Mouse (Mus musculus): ENCODE results near the gene Def6. TPM values are rescaled to one million over a fixed set of nuclear protein-coding genes. Genes with fewer than 3 reads are reported as not detected.

Def6 gene
- total and polyA plus RNA-seq, 3 experiments: 31.3 to 81.8 (median 53.6) TPM

- in situ Hi-C loops (cut with MboI; ENCODE audit: low pct_ligation_motif_present, low pct_unique_long_range_greater_than_20kb, low sequenced_read_pairs) (no loop called here), dilution Hi-C loops (cut with MboI; ENCODE audit: extremely low pct_ligation_motif_present, extremely low pct_unique_long_range_greater_than_20kb, low sequenced_read_pairs) (no loop called here)
- H3K79me2 ChIP-seq (replicated peaks; ENCODE audit: control insufficient read depth, extremely low read depth, insufficient read depth, poor library complexity, severe bottlenecking): no peaks in the 10 kb centered on the region
- no peak overlapping the region for H3K27ac ChIP-seq (ENCODE audit: insufficient read depth, low read depth)
- TF ChIP-seq CTCF (conservative IDR thresholded peaks at IDR 0.05 in 1 of 2, IDR thresholded peaks at IDR 0.05 in 1 of 2; ENCODE audit: low read depth in 2 of 2, low read length in 2 of 2) (no peak), POLR2A (IDR thresholded peaks at IDR 0.05; ENCODE audit: low read depth, low read length) (no peak), ZMIZ1 (IDR thresholded peaks at IDR 0.05; ENCODE audit: low read depth, low read length) (no peak), CHD2 (IDR thresholded peaks at IDR 0.05; ENCODE audit: low read length) (no peak), GABPA (IDR thresholded peaks at IDR 0.05; ENCODE audit: insufficient replicate concordance, low read depth, low read length) (no peak), ELF1 (IDR thresholded peaks at IDR 0.05; ENCODE audit: low read depth, low read length) (no peak), EP300 (IDR thresholded peaks at IDR 0.05; ENCODE audit: low read length) (no peak), ETS1 (conservative IDR thresholded peaks at IDR 0.05; ENCODE audit: low read depth, low read length) (no peak), SIN3A (IDR thresholded peaks at IDR 0.05; ENCODE audit: low read length) (no peak)
- no peak overlapping the region for H3K4me2 ChIP-seq (ENCODE audit: insufficient read depth, low read depth, poor library complexity, severe bottlenecking)
- DNase-seq (ENCODE audit: extremely low read depth): no peak
- H3K27me3 ChIP-seq (replicated peaks): no peaks in the 10 kb centered on the region
- no peak overlapping the region for H3K4me3 ChIP-seq (replicated peaks in 1 of 3; ENCODE audit: low read depth in 2 of 3, low read length in 2 of 3, poor library complexity in 1 of 3)
- H3K9me3 ChIP-seq (replicated peaks; ENCODE audit: low read length): peaks cover 19% of the 10 kb centered on the region
- H3K36me3 ChIP-seq (replicated peaks in 1 of 2; ENCODE audit: control insufficient read depth in 1 of 2, insufficient read depth in 1 of 2, low read length in 1 of 2): peaks cover 0 to 64% of the 10 kb centered on the region in 2 experiments
- H3K9ac ChIP-seq (ENCODE audit: insufficient read depth, low read depth): no peak overlapping the region
- H3K4me1 ChIP-seq (ENCODE audit: control insufficient read depth in 1 of 2, insufficient read depth in 2 of 2): peaks cover 9 to 24% of the 10 kb centered on the region in 2 experiments
These were observed 52.9 kb downstream of the Def6 start for GRCm38 (mm10) chr17:28260543-28260909.

- TF ChIP-seq PAX5 (IDR thresholded peaks at IDR 0.05; ENCODE audit: low read length): no peak
- no peak for TF ChIP-seq NELFE (IDR thresholded peaks at IDR 0.05; ENCODE audit: low read depth, low read length)
- no peak for TF ChIP-seq TCF12 (IDR thresholded peaks at IDR 0.05; ENCODE audit: low read depth, low read length)
- TF ChIP-seq NRF1 (IDR thresholded peaks at IDR 0.05; ENCODE audit: low read depth, low read length): no peak
- no peak for TF ChIP-seq MAFK (IDR thresholded peaks at IDR 0.05; ENCODE audit: insufficient replicate concordance, low read length)
- TF ChIP-seq JUN (IDR thresholded peaks at IDR 0.05; ENCODE audit: insufficient read depth, low read depth, low read length): no peak
- no peak for TF ChIP-seq HCFC1 (IDR thresholded peaks at IDR 0.05; ENCODE audit: low read depth, low read length)
- no peak for TF ChIP-seq E2F4 (IDR thresholded peaks at IDR 0.05; ENCODE audit: insufficient replicate concordance, low read depth, low read length)
- no peak for TF ChIP-seq CHD2 (IDR thresholded peaks at IDR 0.05; ENCODE audit: low read length)
- no peak for TF ChIP-seq ZMIZ1 (IDR thresholded peaks at IDR 0.05; ENCODE audit: low read depth, low read length)
- Histone ChIP-seq H3K27me3 (replicated peaks) (no peaks in the 10 kb centered on the region), H3K36me3 (replicated peaks in 1 of 2; ENCODE audit: control insufficient read depth in 1 of 2, insufficient read depth in 1 of 2, low read length in 1 of 2) (peaks cover 0 to 73% of the 10 kb centered on the region in 2 experiments), H3K4me3 (replicated peaks in 1 of 3; ENCODE audit: low read depth in 2 of 3, low read length in 2 of 3, poor library complexity in 1 of 3) (no peak overlapping the region), H3K79me2 (replicated peaks; ENCODE audit: control insufficient read depth, extremely low read depth, insufficient read depth, poor library complexity, severe bottlenecking) (no peaks in the 10 kb centered on the region), H3K9ac (ENCODE audit: insufficient read depth, low read depth) (no peak overlapping the region), H3K4me1 (ENCODE audit: control insufficient read depth in 1 of 2, insufficient read depth in 2 of 2) (peaks cover 2 to 12% of the 10 kb centered on the region in 2 experiments; a peak in 2 of 4 replicates), H3K9me3 (replicated peaks; ENCODE audit: low read length) (peaks cover 19% of the 10 kb centered on the region), H3K27ac (ENCODE audit: insufficient read depth, low read depth) (no peak overlapping the region), H3K4me2 (ENCODE audit: insufficient read depth, low read depth, poor library complexity, severe bottlenecking) (no peak overlapping the region)
- DNase-seq (ENCODE audit: extremely low read depth): no peak
- in situ Hi-C loops (cut with MboI; ENCODE audit: low pct_ligation_motif_present, low pct_unique_long_range_greater_than_20kb, low sequenced_read_pairs): no loop called here
- dilution Hi-C loops (cut with MboI; ENCODE audit: extremely low pct_ligation_motif_present, extremely low pct_unique_long_range_greater_than_20kb, low sequenced_read_pairs): no loop called here
These were observed 54.2 kb downstream of the Def6 start for GRCm38 (mm10) chr17:28261795-28262194.
